Mouse (Mus musculus): ENCODE data around the gene Golga7b. TPM values are rescaled to one million over a fixed set of nuclear protein-coding genes. Genes with fewer than 3 reads are reported as not detected.

Golga7b gene
- polyA plus RNA-seq, 1 experiment from 2014 or later: 2.3 TPM

DNA sequence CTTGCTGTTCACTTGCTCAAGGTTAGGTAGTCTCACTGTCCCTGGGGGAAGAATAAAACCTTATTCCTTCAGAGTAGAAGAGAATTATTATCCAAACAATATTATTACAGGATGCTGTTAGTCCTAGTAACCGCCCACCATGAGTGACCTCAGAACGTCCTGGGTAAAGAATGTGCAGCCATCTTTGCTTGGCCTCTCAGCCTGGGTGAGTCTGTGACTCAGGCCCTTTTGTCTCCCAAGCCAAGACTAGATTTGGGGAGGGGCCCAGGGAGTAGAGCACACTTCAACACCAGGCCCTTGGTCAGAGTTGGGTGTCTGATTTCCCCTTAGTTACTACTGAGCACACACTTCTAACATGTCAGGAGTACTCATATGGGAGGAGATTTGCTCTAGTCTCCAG is 32.8 kb upstream of the Golga7b start:
- H3K4me1 ChIP-seq (ENCODE audit: control insufficient read depth, insufficient read depth, low read length): no peaks in the 10 kb centered on the region
- no peaks in the 10 kb centered on the region for H3K36me3 ChIP-seq (ENCODE audit: control insufficient read depth, insufficient read depth, low read length)
- H3K9ac ChIP-seq (ENCODE audit: low read length): no peak overlapping the region
- DNase-seq (ENCODE audit: low spot score, missing footprints) (no peak), ATAC-seq (ENCODE audit: low FRiP score) (no peak)
- H3K4me3 ChIP-seq (ENCODE audit: low read depth, low read length): no peak overlapping the region
- 68% methylated on average over 2 of the region's 2 CpGs for WGBS
- H3K4me2 ChIP-seq: no peak overlapping the region
- no peaks in the 10 kb centered on the region for H3K9me3 ChIP-seq (ENCODE audit: control insufficient read depth, low read length)
- no peaks in the 10 kb centered on the region for H3K27me3 ChIP-seq (ENCODE audit: control insufficient read depth, insufficient read depth, low read length)
- no peak overlapping the region for H3K27ac ChIP-seq (ENCODE audit: low read depth, low read length)

DNA sequence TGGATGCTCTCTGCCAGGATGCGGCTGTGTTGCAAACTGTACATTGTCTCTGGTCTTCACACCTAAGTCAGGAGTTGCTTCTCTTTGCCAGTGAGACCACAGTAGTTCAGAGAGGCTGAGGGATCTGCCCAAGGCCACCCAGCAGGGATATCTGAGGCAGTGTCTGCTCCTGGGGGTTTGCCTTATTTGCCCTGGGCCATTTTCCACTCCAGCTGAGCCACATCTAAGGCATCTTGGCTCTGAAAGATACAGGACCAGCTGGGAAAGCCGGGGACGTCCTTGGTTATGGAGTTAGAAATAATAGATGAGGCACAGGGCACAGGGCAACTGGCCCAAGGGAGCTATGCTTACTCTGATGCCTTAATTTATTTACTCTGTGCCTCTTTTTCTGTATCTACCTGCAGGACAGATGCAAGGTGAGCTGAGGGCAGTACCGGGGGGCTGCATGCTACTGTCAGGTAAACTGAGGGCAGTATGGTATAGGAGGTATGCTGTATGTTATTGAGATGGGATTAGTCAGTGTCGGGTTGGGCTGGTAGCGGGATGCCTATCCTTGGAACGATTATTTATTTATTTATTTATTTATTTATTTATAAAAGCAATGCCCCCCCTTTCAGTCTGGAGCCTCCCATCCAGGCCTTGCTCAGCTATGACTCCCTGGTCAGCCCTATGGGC is 30.5 kb upstream of the Golga7b start:
- H3K9ac ChIP-seq (ENCODE audit: low read length): no peak overlapping the region
- H3K27me3 ChIP-seq (ENCODE audit: control insufficient read depth, insufficient read depth, low read length): no peaks in the 10 kb centered on the region
- WGBS: 76% methylated on average over 7 of the region's 7 CpGs
- no peak overlapping the region for H3K4me2 ChIP-seq
- no peaks in the 10 kb centered on the region for H3K9me3 ChIP-seq (ENCODE audit: control insufficient read depth, low read length)
- ATAC-seq (ENCODE audit: low FRiP score) (no peak), DNase-seq (ENCODE audit: low spot score, missing footprints) (no peak)
- H3K4me1 ChIP-seq (ENCODE audit: control insufficient read depth, insufficient read depth, low read length): no peaks in the 10 kb centered on the region
- no peaks in the 10 kb centered on the region for H3K36me3 ChIP-seq (ENCODE audit: control insufficient read depth, insufficient read depth, low read length)
- no peak overlapping the region for H3K4me3 ChIP-seq (ENCODE audit: low read depth, low read length)
- no peak overlapping the region for H3K27ac ChIP-seq (ENCODE audit: low read depth, low read length)

DNA sequence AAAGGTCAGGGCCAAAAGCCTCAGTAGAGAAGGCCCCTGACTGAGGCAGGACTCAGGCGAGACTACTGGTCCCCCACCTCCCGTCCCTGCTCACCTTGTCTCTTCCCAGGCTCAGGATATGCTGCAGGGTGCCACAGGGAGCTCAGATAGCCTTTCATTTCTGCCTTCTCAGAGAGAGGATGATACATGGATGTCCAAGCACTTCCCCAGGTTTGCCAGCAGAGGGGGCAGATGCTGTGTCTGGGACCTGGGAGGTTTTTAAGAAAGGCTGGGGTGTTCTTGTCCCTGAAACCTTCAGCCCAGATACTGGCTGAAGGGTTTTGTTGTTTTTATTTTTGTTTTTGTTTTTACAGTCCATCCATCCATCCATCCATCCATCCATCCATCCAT is 30.0 kb upstream of the Golga7b start:
- H3K4me2 ChIP-seq: no peak overlapping the region
- no peaks in the 10 kb centered on the region for H3K4me1 ChIP-seq (ENCODE audit: control insufficient read depth, insufficient read depth, low read length)
- no peak for ATAC-seq (ENCODE audit: low FRiP score)
- H3K9me3 ChIP-seq (ENCODE audit: control insufficient read depth, low read length): no peaks in the 10 kb centered on the region
- DNase-seq (ENCODE audit: low spot score, missing footprints): peak; percentile 87
- H3K27ac ChIP-seq (ENCODE audit: low read depth, low read length): no peak overlapping the region
- no peak overlapping the region for H3K9ac ChIP-seq (ENCODE audit: low read length)
- 17% methylated on average over 2 of the region's 2 CpGs for WGBS
- H3K4me3 ChIP-seq (ENCODE audit: low read depth, low read length): no peak overlapping the region
- no peaks in the 10 kb centered on the region for H3K36me3 ChIP-seq (ENCODE audit: control insufficient read depth, insufficient read depth, low read length)
- H3K27me3 ChIP-seq (ENCODE audit: control insufficient read depth, insufficient read depth, low read length): no peaks in the 10 kb centered on the region

DNA sequence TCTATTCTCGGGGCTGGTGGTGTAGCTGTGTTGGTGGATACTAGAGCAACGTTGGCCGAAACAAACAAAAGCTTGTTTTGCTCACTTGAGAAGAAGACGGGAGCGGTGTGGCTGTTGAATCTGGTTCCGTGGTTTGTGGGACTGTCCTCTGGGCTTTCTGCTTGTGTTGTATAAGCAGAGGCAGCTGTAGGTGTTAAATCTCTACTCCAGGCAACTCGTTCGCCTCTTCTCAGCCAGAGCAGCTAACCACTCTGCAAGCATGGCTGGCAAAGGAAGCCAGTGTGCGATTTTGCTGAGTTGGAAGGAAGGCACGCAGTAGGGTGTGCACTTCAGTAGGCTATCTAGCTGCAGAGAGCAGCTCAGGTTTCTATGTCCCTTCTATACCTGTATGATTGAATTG is 20.9 kb upstream of the Golga7b start:
- 85% methylated on average over 10 of the region's 10 CpGs for WGBS
- no peak overlapping the region for H3K4me2 ChIP-seq

DNA sequence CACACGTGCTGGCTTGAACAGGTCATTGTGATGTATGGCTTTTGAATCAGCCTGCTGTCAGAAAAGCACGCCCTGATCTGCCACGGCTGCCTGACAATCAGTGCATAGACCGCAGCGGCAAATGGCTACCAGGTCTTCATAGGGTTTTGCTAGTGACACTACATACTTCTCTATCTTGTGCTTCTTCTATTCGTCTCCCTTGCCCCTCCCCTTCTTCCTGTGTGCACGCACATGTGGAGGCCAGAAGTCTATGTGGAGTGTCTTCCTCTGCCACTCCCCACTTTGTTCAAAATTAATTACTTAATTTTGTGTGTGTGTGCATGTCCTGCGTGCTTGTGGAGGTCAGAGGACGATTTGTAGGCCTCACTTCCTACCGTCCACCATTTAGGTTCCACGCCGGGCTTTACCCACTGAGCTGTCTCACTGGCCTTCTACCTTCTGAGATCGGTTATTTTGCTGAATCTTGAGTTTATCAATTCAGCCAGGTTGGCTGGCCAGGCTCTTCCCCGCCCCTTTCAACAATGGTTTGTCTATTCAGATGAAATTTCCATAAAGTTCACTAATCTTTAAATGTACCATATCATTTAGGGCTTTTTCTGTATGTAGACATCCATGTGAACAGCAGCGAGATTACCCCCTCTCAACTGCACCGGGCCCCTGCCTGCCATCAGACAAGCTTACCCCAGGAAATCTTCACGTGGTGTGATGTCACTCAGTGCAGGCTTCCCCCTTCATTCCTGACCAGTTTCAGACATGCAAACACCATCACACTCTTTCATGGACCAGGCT is 17.7 kb upstream of the Golga7b start:
- Histone ChIP-seq H3K9me3 (ENCODE audit: control insufficient read depth, low read length) (no peaks in the 10 kb centered on the region), H3K36me3 (ENCODE audit: control insufficient read depth, insufficient read depth, low read length) (no peaks in the 10 kb centered on the region), H3K4me2 (no peak overlapping the region), H3K4me3 (ENCODE audit: low read depth, low read length) (no peak overlapping the region), H3K27me3 (ENCODE audit: control insufficient read depth, insufficient read depth, low read length) (no peaks in the 10 kb centered on the region), H3K27ac (ENCODE audit: low read depth, low read length) (no peak overlapping the region), H3K4me1 (ENCODE audit: control insufficient read depth, insufficient read depth, low read length) (no peaks in the 10 kb centered on the region), H3K9ac (ENCODE audit: low read length) (no peak overlapping the region)
- WGBS: 86% methylated on average over 17 of the region's 17 CpGs
- DNase-seq (ENCODE audit: low spot score, missing footprints) (no peak), ATAC-seq (ENCODE audit: low FRiP score) (no peak)

More for the DNA sequence above, 20.9 kb upstream of the Golga7b start:
- no peaks in the 10 kb centered on the region for H3K9me3 ChIP-seq (ENCODE audit: control insufficient read depth, low read length)
- no peak overlapping the region for H3K4me3 ChIP-seq (ENCODE audit: low read depth, low read length)
- H3K27ac ChIP-seq (ENCODE audit: low read depth, low read length): no peak overlapping the region
- H3K36me3 ChIP-seq (ENCODE audit: control insufficient read depth, insufficient read depth, low read length): no peaks in the 10 kb centered on the region
- no peak for ATAC-seq (ENCODE audit: low FRiP score)
- no peaks in the 10 kb centered on the region for H3K4me1 ChIP-seq (ENCODE audit: control insufficient read depth, insufficient read depth, low read length)
- H3K9ac ChIP-seq (ENCODE audit: low read length): no peak overlapping the region
- no peaks in the 10 kb centered on the region for H3K27me3 ChIP-seq (ENCODE audit: control insufficient read depth, insufficient read depth, low read length)
- no peak for DNase-seq (ENCODE audit: low spot score, missing footprints)

DNA sequence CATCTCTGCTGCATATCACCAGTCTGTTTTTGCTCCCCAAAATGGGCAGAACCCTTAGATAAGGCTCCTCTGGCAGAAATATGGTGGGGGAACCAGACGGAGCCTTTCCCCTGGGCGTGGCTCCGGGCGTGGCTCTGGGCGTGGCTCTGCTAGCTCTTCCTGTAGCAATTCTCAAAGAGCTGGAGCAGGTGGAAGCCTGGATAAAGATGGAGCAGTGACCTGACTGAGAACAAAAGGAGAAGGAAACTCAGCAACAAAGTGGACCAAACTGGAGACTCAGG is 17.1 kb upstream of the Golga7b start:
- WGBS: 79% methylated on average over 5 of the region's 5 CpGs
- ATAC-seq (ENCODE audit: low FRiP score) (no peak), DNase-seq (ENCODE audit: low spot score, missing footprints) (no peak)
- Histone ChIP-seq H3K4me3 (ENCODE audit: low read depth, low read length) (no peak overlapping the region), H3K9ac (ENCODE audit: low read length) (no peak overlapping the region), H3K9me3 (ENCODE audit: control insufficient read depth, low read length) (no peaks in the 10 kb centered on the region), H3K4me1 (ENCODE audit: control insufficient read depth, insufficient read depth, low read length) (no peaks in the 10 kb centered on the region), H3K36me3 (ENCODE audit: control insufficient read depth, insufficient read depth, low read length) (no peaks in the 10 kb centered on the region), H3K4me2 (no peak overlapping the region), H3K27me3 (ENCODE audit: control insufficient read depth, insufficient read depth, low read length) (no peaks in the 10 kb centered on the region), H3K27ac (ENCODE audit: low read depth, low read length) (no peak overlapping the region)

DNA sequence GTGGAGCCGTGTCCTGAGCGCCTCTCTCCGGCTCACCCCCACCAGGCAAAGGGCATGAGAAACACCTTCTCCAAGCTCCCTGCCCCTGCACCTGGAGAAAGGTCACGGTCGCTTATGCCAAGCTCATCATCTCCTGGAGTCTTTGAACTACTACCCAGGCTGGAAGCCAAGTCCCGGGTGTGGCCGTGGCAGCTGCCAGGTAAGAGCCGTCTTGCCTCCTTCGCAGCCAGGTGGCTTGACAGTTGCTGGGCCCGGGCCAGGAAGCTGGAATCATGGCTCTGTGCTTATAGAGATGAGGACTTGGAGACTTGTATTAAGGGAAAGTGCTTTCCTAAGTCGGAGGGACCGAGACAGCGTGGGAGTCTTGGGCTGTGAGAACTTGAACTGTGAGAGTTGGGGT is 16.4 kb upstream of the Golga7b start:
- H3K27me3 ChIP-seq (ENCODE audit: control insufficient read depth, insufficient read depth, low read length): no peaks in the 10 kb centered on the region
- no peak overlapping the region for H3K4me3 ChIP-seq (ENCODE audit: low read depth, low read length)
- WGBS: 93% methylated on average over 13 of the region's 13 CpGs
- DNase-seq (ENCODE audit: low spot score, missing footprints): no peak
- no peaks in the 10 kb centered on the region for H3K9me3 ChIP-seq (ENCODE audit: control insufficient read depth, low read length)
- H3K36me3 ChIP-seq (ENCODE audit: control insufficient read depth, insufficient read depth, low read length): no peaks in the 10 kb centered on the region
- H3K9ac ChIP-seq (ENCODE audit: low read length): no peak overlapping the region
- H3K27ac ChIP-seq (ENCODE audit: low read depth, low read length): no peak overlapping the region
- H3K4me1 ChIP-seq (ENCODE audit: control insufficient read depth, insufficient read depth, low read length): no peaks in the 10 kb centered on the region
- ATAC-seq (ENCODE audit: low FRiP score): no peak
- no peak overlapping the region for H3K4me2 ChIP-seq

DNA sequence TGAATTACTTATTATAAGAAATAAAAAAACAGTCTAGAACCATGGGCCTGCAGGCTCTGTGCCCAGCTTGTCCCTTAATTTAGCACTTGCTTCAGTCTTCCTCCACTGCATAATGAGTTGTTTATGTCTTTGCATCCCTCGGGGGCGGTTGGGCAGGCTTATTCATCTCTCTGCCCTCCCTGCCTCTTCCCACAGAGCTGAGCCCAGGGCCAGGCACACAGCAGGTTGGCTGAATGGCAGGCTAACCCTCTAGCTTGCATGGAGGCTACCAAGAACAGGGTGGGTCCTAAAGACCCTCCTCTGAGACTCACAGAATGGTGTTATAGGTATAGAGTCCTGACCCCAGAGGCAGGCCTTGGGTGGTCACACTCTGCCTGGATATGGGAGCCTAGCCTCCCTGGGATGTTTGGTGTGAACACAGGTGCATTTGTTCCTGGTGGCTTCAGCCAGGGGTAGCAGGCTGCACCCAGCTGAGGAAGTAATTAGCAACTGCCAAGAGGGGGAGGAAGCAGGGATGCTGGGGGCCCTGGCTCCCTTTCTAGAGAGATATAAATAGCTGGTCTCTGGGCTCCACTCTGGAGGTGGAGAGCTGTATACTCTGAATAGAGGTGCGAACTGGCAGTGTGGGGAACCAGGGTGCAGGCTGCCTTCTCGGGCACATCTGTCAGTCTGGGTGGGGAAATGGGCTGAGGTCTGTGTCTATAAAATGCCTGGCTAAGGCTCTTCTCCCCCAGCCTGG is 9.6 kb upstream of the Golga7b start:
- ATAC-seq (ENCODE audit: low FRiP score): no peak
- H3K36me3 ChIP-seq (ENCODE audit: control insufficient read depth, insufficient read depth, low read length): no peaks in the 10 kb centered on the region
- H3K27ac ChIP-seq (ENCODE audit: low read depth, low read length): no peak overlapping the region
- no peak for DNase-seq (ENCODE audit: low spot score, missing footprints)
- no peaks in the 10 kb centered on the region for H3K4me1 ChIP-seq (ENCODE audit: control insufficient read depth, insufficient read depth, low read length)
- 26% methylated on average over 4 of the region's 4 CpGs for WGBS
- H3K4me2 ChIP-seq: no peak overlapping the region
- no peaks in the 10 kb centered on the region for H3K27me3 ChIP-seq (ENCODE audit: control insufficient read depth, insufficient read depth, low read length)
- no peak overlapping the region for H3K4me3 ChIP-seq (ENCODE audit: low read depth, low read length)
- H3K9ac ChIP-seq (ENCODE audit: low read length): no peak overlapping the region
- no peaks in the 10 kb centered on the region for H3K9me3 ChIP-seq (ENCODE audit: control insufficient read depth, low read length)

DNA sequence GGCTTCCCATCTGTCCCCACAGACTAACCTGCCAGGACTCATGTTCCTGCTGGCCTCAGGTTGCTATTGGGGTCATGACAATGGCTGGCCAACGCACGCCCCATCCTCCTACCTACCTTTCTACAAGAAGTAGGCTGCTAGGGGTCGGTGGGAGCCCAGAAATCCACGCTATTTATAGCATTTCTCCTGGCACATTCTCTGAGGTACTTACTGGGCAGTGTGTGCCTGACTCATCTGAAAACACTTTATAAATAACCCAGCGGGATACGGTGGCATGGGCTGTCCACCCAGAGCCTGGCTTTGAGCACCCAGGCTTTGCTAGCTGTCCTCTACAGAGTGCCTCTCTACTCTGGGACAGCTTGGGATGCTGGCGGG is 9.0 kb upstream of the Golga7b start:
- H3K27ac ChIP-seq (ENCODE audit: low read depth, low read length): no peak overlapping the region
- no peaks in the 10 kb centered on the region for H3K4me1 ChIP-seq (ENCODE audit: control insufficient read depth, insufficient read depth, low read length)
- H3K9me3 ChIP-seq (ENCODE audit: control insufficient read depth, low read length): no peaks in the 10 kb centered on the region
- no peak overlapping the region for H3K4me2 ChIP-seq
- ATAC-seq (ENCODE audit: low FRiP score): no peak
- no peak overlapping the region for H3K9ac ChIP-seq (ENCODE audit: low read length)
- no peak for DNase-seq (ENCODE audit: low spot score, missing footprints)
- no peak overlapping the region for H3K4me3 ChIP-seq (ENCODE audit: low read depth, low read length)
- H3K36me3 ChIP-seq (ENCODE audit: control insufficient read depth, insufficient read depth, low read length): no peaks in the 10 kb centered on the region
- H3K27me3 ChIP-seq (ENCODE audit: control insufficient read depth, insufficient read depth, low read length): no peaks in the 10 kb centered on the region
- WGBS: 66% methylated on average over 7 of the region's 7 CpGs

Data from midbrain, embryonic 11.5 days (tissue).